Mouse (Mus musculus): ENCODE measurements around the gene Gm17728. TPM values are rescaled to one million over a fixed set of nuclear protein-coding genes. Genes with fewer than 3 reads are reported as not detected.
"Not testable (repeated sequence)": the region's sequence is repeated elsewhere in the genome, so short reads cannot be mapped to it uniquely, and the experiment has no call there.

Gm17728 gene
- polyA plus RNA-seq (2014; fragmentation: Nextera tagmentation; extraction: Ambion mirVana), result 0.69 TPM in 1 of 2 replicates, not detected in the other

DNA sequence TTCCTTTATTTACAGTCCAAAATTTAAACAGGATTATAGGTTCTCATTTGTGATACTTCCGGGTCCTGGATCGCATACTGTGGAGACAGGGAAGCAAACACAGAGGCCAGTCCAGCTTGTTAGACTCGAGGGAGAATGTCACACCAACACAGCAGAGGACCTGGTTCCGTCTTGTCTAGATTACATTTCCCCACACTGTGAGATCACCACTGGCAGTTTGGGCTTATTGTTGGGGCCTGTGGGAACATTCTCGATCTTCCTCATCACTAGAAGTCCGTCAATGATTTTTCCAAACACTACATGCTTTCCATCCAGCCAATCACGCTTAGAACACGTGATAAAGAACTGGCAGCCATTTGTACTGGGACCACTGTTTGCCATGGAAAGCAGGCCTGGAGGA, at the start of gene Gm17728:
Gene Gm17728 (plus strand): TSS at position 301 of the 400 bp plus-strand sequence.
- 88% methylated on average over 7 of the region's 8 CpGs for WGBS
- not testable (repeated sequence) for H3K27me3 ChIP-seq (replicated peaks; ENCODE audit: control insufficient read depth, insufficient read depth, low read length); H3K9ac ChIP-seq (ENCODE audit: low read depth, low read length); H3K9me3 ChIP-seq (ENCODE audit: control insufficient read depth, low read length); H3K4me1 ChIP-seq (replicated peaks; ENCODE audit: control insufficient read depth, insufficient read depth, low read length); H3K4me3 ChIP-seq (ENCODE audit: low read depth, low read length); H3K4me2 ChIP-seq; H3K27ac ChIP-seq (ENCODE audit: low read depth, low read length); DNase-seq (ENCODE audit: low spot score); H3K36me3 ChIP-seq (ENCODE audit: control insufficient read depth, insufficient read depth, low read length); ATAC-seq (replicated peaks; ENCODE audit: low FRiP score)

DNA sequence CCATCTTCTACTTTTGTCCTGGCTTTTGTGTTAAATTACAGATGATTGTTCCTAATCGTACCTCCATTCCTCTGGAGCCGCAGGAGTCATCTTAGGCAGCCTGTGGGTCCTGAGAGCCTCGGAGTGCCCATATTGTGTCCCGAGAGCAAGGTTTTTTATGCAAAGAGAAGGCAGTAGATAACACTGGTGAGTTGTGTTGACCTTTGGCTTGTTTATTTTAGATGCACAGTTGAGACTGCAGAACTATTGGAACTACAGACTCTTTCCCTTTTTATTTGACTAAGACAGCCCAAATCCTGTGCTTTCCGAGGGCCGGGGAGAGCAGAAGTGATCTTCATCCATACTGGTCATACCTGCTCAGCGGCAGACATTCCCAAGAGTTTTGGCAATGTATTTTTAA, 24.4 kb upstream of the Gm17728 start:
- Histone ChIP-seq H3K4me3 (ENCODE audit: low read depth, low read length) (no peak overlapping the region), H3K9ac (ENCODE audit: low read depth, low read length) (no peak overlapping the region), H3K36me3 (ENCODE audit: control insufficient read depth, insufficient read depth, low read length) (no peaks in the 10 kb centered on the region), H3K27ac (ENCODE audit: low read depth, low read length) (no peak overlapping the region), H3K27me3 (replicated peaks; ENCODE audit: control insufficient read depth, insufficient read depth, low read length) (no peaks in the 10 kb centered on the region), H3K4me2 (no peak overlapping the region), H3K9me3 (ENCODE audit: control insufficient read depth, low read length) (no peaks in the 10 kb centered on the region), H3K4me1 (replicated peaks; ENCODE audit: control insufficient read depth, insufficient read depth, low read length) (no peaks in the 10 kb centered on the region)
- no peak for ATAC-seq (replicated peaks; ENCODE audit: low FRiP score)
- no peak for DNase-seq (ENCODE audit: low spot score)
- WGBS, result 75% methylated on average over 7 of the region's 7 CpGs

DNA sequence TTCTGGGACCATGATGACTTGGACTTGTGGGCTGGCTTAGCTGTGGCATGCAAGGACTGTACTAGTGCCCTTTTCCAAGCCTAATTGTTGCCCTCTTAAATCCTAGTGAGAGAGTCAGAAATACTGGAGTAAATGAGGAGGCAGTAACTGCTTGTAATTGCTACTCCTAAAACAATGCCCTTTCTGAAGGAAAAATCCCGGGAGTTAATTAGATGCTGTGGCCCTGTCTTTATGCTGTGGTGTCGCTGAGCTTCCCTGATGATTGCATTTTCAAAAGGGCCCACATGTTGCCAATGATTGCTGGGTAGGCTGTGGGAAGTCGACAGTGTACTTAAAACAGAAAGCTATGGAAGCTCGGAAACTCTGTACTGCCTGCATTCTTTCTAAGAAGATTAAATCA, 23.3 kb upstream of the Gm17728 start:
- Histone ChIP-seq H3K4me2 (no peak overlapping the region), H3K27me3 (replicated peaks; ENCODE audit: control insufficient read depth, insufficient read depth, low read length) (no peaks in the 10 kb centered on the region), H3K4me1 (replicated peaks; ENCODE audit: control insufficient read depth, insufficient read depth, low read length) (no peaks in the 10 kb centered on the region), H3K36me3 (ENCODE audit: control insufficient read depth, insufficient read depth, low read length) (no peaks in the 10 kb centered on the region), H3K9ac (ENCODE audit: low read depth, low read length) (no peak overlapping the region), H3K9me3 (ENCODE audit: control insufficient read depth, low read length) (no peaks in the 10 kb centered on the region), H3K4me3 (ENCODE audit: low read depth, low read length) (no peak overlapping the region), H3K27ac (ENCODE audit: low read depth, low read length) (no peak overlapping the region)
- 66% methylated on average over 4 of the region's 4 CpGs for WGBS
- ATAC-seq (replicated peaks; ENCODE audit: low FRiP score) (no peak), DNase-seq (ENCODE audit: low spot score) (no peak)

DNA sequence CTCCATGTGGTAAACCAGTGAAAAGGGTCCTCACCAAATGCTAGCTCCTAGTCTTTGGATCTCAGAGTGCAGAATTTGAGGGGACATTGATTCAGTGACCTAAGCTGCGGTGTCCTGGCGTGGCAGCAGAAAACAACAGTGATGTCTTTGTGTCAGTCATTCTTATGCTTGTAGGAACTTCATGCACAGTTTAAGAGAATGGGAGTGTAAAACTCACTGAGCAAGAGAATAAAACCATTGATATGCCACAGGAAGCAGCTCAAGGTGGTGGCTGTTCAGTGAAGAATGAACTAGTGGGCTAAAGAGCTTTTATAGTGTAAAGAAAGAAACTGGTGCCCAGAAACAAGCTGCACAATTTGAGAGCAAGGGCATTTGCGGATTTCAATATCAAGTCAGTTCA, 17.9 kb upstream of the Gm17728 start:
- Histone ChIP-seq H3K9ac (ENCODE audit: low read depth, low read length) (no peak overlapping the region), H3K4me2 (no peak overlapping the region), H3K27me3 (replicated peaks; ENCODE audit: control insufficient read depth, insufficient read depth, low read length) (no peaks in the 10 kb centered on the region), H3K36me3 (ENCODE audit: control insufficient read depth, insufficient read depth, low read length) (no peaks in the 10 kb centered on the region), H3K9me3 (ENCODE audit: control insufficient read depth, low read length) (no peaks in the 10 kb centered on the region), H3K4me1 (replicated peaks; ENCODE audit: control insufficient read depth, insufficient read depth, low read length) (no peaks in the 10 kb centered on the region), H3K27ac (ENCODE audit: low read depth, low read length) (no peak overlapping the region), H3K4me3 (ENCODE audit: low read depth, low read length) (no peak overlapping the region)
- ATAC-seq (replicated peaks; ENCODE audit: low FRiP score), result no peak
- WGBS, result 81% methylated on average over 3 of the region's 3 CpGs
- no peak for DNase-seq (ENCODE audit: low spot score)

DNA sequence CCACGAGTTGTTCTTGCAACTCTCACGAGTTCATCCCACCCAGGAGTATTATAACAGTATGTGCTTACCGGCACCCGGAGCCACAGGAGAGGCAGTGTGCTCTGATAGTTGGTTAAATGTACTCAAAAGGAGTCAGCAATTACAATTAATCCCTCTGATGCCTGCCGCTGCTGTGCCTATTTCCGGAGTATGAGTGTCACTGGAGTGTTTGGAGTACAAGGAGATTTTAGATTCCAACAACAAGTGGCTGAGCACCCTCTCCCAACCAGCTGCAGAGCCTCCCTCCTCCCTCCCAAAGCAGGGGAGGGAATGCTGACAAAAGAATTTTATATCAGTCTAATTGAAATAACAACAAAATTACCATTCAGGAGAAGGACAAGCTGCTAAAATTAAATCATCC, 14.2 kb upstream of the Gm17728 start:
- Histone ChIP-seq H3K4me3 (ENCODE audit: low read depth, low read length) (no peak overlapping the region), H3K9ac (ENCODE audit: low read depth, low read length) (no peak overlapping the region), H3K36me3 (ENCODE audit: control insufficient read depth, insufficient read depth, low read length) (no peaks in the 10 kb centered on the region), H3K27me3 (replicated peaks; ENCODE audit: control insufficient read depth, insufficient read depth, low read length) (no peaks in the 10 kb centered on the region), H3K9me3 (ENCODE audit: control insufficient read depth, low read length) (no peaks in the 10 kb centered on the region), H3K4me2 (no peak overlapping the region), H3K4me1 (replicated peaks; ENCODE audit: control insufficient read depth, insufficient read depth, low read length) (no peaks in the 10 kb centered on the region), H3K27ac (ENCODE audit: low read depth, low read length) (no peak overlapping the region)
- ATAC-seq (replicated peaks; ENCODE audit: low FRiP score), result no peak
- 73% methylated on average over 6 of the region's 6 CpGs for WGBS
- no peak for DNase-seq (ENCODE audit: low spot score)

DNA sequence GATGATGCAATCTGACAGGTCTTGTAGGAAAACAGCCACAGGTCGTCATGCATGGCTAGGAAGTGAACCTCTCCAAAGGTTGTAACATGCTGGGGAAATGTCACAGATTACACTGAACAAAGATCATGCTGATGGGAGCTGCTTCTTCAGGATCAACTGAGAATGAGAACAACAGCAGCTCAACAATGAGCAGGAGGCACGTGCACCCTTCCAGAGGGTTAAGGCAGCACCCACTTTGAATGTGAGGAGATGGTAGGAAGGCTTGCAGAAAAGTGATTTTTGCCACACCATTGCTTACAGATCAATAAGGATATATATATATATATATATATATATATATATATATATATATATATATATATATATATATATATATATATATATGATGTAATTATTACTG, 2.8 kb upstream of the Gm17728 start:
- H3K4me1 ChIP-seq (replicated peaks; ENCODE audit: control insufficient read depth, insufficient read depth, low read length), result no peaks in the 10 kb centered on the region

DNA sequence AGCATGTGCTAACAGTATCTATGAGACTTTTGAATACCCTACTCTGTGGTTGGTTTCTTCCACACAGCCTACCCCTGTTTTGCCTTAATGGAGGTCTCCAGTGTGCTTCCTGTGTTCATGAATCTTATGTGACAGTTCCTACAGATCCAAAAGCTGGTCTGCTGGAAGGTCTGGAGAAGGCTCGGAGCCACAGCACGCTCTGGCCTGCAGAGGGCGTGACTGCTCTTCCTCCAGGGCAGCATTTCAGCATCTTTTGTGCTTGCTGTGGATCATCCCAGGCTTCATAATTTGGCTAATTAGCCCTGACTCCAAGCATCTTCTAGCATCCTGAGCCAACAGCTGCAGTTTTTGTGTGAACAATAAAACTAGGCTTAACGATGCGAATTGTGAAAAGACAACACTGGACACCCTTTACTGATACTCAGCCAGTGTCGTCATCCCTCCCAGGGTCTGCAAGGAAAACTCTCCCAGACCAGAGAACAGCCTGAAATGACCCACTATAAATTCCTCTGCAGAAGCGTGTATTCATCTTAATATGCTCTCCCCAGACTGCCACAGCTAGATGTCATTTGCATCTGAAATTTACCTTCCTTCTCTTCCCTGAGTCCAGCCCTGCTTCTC, 6.6 kb downstream of the Gm17728 start:
- ATAC-seq (replicated peaks; ENCODE audit: low FRiP score) (no peak), DNase-seq (ENCODE audit: low spot score) (no peak)
- H3K9me3 ChIP-seq (ENCODE audit: control insufficient read depth, low read length), result no peaks in the 10 kb centered on the region
- H3K36me3 ChIP-seq (ENCODE audit: control insufficient read depth, insufficient read depth, low read length), result no peaks in the 10 kb centered on the region
- no peaks in the 10 kb centered on the region for H3K4me1 ChIP-seq (replicated peaks; ENCODE audit: control insufficient read depth, insufficient read depth, low read length)
- WGBS, result 68% methylated on average over 7 of the region's 7 CpGs
- H3K9ac ChIP-seq (ENCODE audit: low read depth, low read length), result no peak overlapping the region
- H3K27ac ChIP-seq (ENCODE audit: low read depth, low read length), result no peak overlapping the region
- H3K27me3 ChIP-seq (replicated peaks; ENCODE audit: control insufficient read depth, insufficient read depth, low read length), result no peaks in the 10 kb centered on the region
- no peak overlapping the region for H3K4me3 ChIP-seq (ENCODE audit: low read depth, low read length)
- H3K4me2 ChIP-seq, result no peak overlapping the region

More for the DNA sequence above, 2.8 kb upstream of the Gm17728 start:
- H3K36me3 ChIP-seq (ENCODE audit: control insufficient read depth, insufficient read depth, low read length), result no peaks in the 10 kb centered on the region
- ATAC-seq (replicated peaks; ENCODE audit: low FRiP score) (no peak), DNase-seq (ENCODE audit: low spot score) (no peak)
- no peak overlapping the region for H3K9ac ChIP-seq (ENCODE audit: low read depth, low read length)
- no peaks in the 10 kb centered on the region for H3K9me3 ChIP-seq (ENCODE audit: control insufficient read depth, low read length)
- H3K27me3 ChIP-seq (replicated peaks; ENCODE audit: control insufficient read depth, insufficient read depth, low read length), result no peaks in the 10 kb centered on the region
- 83% methylated on average over 2 of the region's 2 CpGs for WGBS
- H3K4me3 ChIP-seq (ENCODE audit: low read depth, low read length), result no peak overlapping the region
- no peak overlapping the region for H3K4me2 ChIP-seq
- H3K27ac ChIP-seq (ENCODE audit: low read depth, low read length), result no peak overlapping the region

DNA sequence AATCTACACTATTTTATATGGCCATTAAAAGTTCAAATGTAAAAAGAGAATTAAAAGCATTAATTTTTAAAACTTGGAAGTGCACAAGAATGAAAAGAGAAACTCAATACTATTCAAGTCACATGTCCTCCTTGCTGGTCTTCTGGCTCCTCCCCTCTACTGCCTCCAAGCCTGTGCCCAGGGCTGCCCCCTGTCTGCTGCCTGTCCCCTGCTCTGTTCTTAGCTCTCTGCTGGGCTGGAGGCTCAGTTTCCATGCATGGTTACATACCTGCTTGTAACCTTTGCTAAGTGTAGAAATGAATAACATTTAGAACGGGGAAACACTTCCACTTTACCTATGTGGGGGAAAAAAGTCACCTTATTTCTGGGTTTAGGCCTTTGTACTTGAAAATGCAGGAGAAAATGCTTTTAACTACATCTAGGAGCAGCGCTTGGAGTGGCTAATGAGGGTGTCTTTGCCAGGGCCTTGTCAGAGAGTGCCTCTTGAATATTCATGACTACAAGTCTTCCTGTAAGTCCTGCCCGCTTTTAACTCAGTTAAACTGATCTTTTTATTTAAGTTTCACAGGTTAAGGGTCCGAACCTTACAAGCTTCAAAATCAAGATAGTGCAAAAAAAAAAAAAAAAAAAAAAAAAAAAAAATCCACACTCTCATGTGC, 18.3 kb downstream of the Gm17728 start:
- ATAC-seq (replicated peaks; ENCODE audit: low FRiP score) (no peak), DNase-seq (ENCODE audit: low spot score) (no peak)
- no peak overlapping the region for H3K27ac ChIP-seq (ENCODE audit: low read depth, low read length)
- H3K36me3 ChIP-seq (ENCODE audit: control insufficient read depth, insufficient read depth, low read length), result no peaks in the 10 kb centered on the region
- no peaks in the 10 kb centered on the region for H3K4me1 ChIP-seq (replicated peaks; ENCODE audit: control insufficient read depth, insufficient read depth, low read length)
- no peak overlapping the region for H3K4me2 ChIP-seq
- no peak overlapping the region for H3K4me3 ChIP-seq (ENCODE audit: low read depth, low read length)
- no peak overlapping the region for H3K9ac ChIP-seq (ENCODE audit: low read depth, low read length)
- 70% methylated on average over 4 of the region's 4 CpGs for WGBS
- no peaks in the 10 kb centered on the region for H3K9me3 ChIP-seq (ENCODE audit: control insufficient read depth, low read length)
- no peaks in the 10 kb centered on the region for H3K27me3 ChIP-seq (replicated peaks; ENCODE audit: control insufficient read depth, insufficient read depth, low read length)

DNA sequence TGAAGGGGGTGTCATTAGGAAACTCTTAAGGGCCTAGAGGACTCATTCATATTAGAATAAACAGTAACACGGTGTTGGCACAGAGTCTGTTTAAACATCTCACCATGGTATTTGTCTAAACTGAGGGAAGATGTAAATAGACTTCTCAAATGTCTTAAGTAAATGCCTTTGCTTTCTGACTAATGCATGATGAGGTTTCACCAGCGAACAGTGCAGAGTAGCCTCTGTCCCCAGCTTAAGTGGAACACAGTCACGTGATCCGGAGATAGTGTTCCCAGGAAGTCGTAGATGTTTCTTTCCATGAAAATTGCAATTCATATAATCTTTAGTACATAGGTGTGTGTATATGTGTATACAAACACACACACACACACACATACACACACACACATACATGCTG, 34.5 kb downstream of the Gm17728 start:
- H3K27me3 ChIP-seq (replicated peaks; ENCODE audit: control insufficient read depth, insufficient read depth, low read length), result no peaks in the 10 kb centered on the region
- H3K4me1 ChIP-seq (replicated peaks; ENCODE audit: control insufficient read depth, insufficient read depth, low read length), result no peaks in the 10 kb centered on the region
- H3K9ac ChIP-seq (ENCODE audit: low read depth, low read length), result no peak overlapping the region
- H3K4me2 ChIP-seq, result no peak overlapping the region
- H3K27ac ChIP-seq (ENCODE audit: low read depth, low read length), result no peak overlapping the region
- ATAC-seq (replicated peaks; ENCODE audit: low FRiP score) (no peak), DNase-seq (ENCODE audit: low spot score) (no peak)
- no peak overlapping the region for H3K4me3 ChIP-seq (ENCODE audit: low read depth, low read length)
- H3K36me3 ChIP-seq (ENCODE audit: control insufficient read depth, insufficient read depth, low read length), result no peaks in the 10 kb centered on the region
- no peaks in the 10 kb centered on the region for H3K9me3 ChIP-seq (ENCODE audit: control insufficient read depth, low read length)
- 77% methylated on average over 5 of the region's 5 CpGs for WGBS
